Mouse (Mus musculus) frontal cortex, postnatal 25 days (tissue): ENCODE measurements at regions not wholly inside any gene's neighbourhood (a gene's known extent, or its start where the extent isn't known, plus 50 kb on each side); places are given as distances from the start of the nearest gene placed in this dataset.
"Not testable (repeated sequence)": the region's sequence is repeated elsewhere in the genome, so short reads cannot be mapped to it uniquely, and the experiment has no call there.

Source experiments
- DNase-seq, 2 experiments: peaks; one replicate each; pipeline ENCODE4 v3.0.0; 2022; ENCODE audit warnings: low spot score in 2 of 2

DNA sequence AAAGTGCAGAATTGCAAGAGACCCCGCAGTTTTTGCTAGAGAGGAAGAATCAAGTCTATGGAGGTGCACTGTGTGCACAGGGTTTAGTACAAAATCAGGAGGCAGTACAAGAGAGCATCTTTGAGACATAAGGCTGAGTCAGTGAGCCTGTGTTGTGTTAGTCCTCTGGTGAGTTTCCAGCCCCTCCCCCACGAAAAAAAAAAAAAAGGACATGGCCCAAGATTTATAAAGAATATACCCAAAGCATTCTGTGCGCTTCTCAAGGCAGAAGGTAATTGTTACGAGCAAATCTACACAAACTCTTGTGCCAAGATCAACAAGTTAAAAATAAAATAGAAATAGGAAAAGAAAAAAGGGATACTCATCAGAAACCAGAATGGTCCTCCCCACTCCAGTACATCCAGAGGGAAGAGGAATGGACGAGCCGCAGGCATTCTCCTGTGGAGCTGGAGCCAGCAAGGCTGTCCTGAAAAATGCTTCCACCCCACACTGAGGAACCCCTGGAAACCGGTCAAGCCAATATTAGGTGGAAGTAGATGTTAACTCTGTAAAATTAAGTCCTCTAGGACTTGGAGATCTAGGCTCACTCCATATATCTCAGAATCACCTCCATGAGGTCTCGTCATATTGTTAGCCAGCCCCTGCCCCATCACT, 150.7 kb upstream of the Hes1 start:
- no peak for DNase-seq

DNA sequence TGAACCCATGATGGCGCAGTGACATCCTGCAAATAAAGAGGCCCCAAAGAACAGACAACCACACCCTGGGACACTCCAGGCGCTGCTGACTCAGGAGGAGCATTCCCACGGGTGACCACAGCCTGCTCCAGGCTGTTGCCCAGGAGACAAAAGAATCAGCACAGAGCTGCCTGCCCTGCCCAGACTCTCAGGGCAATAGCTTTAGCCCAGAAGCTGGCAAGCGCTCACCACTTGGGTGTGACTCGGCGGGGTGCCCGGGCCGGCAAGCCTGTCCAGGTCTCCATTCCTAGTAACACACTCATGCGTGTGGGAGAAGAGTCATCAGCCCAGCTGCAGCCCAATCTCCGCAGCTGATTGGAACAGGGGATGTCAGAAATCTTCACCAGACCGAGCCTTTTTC, 148.8 kb upstream of the Hes1 start:
- DNase-seq, result no peak

DNA sequence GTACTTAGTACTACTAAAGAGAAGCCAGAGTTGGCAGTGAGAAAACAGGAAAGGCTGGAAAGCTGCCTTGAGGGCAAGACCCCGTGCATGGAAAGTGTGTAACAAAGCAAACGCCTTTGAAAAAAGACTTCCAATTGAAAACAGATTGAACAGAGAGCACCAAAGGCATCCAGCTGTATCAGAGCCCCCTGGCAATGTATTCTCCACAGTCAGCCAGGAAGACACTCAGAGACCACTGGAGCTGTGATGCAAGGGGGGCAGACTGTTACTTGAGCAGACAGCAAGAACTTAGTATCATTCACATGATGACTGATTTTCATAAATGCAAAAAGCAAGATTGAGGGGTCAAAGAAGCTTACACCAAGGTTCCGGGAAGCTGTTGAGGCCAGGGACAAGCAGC, 146.2 kb upstream of the Hes1 start:
- no peak for DNase-seq

DNA sequence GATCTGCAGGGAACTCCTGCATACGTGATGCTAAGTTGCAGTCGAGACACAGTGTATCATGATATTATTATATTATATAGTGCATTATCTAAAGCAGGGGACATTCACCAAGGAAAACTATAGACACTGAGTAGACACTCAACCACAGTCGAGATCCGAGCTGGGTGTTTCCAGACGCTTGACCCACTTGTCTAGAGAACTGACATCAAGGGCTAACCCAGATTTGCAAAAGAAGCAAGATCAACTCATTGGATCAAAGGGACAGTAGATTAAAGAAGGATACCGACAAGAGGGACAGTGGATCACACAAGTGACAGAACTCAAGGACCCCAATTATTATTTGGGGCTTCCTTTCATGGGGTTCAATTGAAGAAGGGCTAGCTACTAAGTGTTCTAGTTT, 145.8 kb upstream of the Hes1 start:
- no peak for DNase-seq

DNA sequence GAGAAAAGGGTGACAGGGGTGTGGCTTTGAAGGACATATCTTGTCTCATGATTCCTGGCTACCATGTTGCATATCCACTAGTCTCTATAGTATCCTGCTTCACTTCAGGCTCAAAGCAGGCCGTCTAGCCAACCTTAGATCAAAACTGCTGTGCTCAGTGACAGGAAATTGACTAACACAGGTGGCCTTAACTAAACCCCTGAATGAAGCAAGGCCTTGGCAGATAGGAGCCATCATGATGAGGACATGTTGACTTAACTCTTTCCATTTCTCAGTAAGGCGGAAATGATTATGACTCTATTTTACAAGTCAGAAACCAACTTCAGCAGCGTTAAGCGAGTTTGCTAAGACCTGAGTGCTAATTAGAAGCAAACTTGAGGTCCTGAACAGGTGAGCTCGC, 143.2 kb upstream of the Hes1 start:
- no peak for DNase-seq

DNA sequence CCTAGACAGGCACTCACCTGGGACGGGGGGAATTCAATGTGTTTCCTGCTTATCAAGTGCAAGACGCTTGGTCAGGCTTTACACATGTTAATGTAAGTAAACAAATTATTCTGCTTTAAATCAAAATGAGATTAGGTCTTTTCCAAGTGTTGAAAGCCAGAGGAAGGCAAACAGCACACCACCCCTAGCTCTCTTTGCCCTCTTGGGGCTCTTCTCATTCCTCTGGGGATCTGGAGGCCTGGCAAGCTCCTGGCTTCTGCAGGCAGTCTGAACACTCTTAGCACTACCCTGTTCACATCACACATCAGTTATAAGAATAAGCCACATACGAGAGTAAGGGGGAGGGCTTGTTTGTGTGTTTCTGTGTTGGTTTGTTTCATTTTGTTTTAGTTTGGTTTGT, 142.8 kb upstream of the Hes1 start:
- no peak for DNase-seq

DNA sequence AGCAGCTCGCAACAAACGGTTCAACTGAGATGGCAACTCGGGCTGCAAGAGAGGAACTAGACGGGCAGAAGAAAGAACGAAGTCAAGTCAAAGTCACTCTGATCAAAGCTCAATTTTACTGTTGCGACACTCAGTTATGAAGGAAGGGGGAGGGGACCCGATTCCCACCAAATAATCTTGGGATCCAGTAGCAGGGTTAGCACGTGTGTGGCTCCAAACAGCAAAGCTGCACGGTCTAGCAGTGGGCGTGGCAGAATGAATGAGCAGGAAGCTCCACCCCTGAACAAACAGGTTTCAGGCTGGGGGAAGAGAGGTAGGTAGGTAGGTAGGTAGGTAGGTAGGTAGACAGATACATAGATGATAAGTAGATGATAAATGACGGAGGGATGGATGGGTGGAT, 136.9 kb upstream of the Hes1 start:
- DNase-seq, result not testable (repeated sequence)

DNA sequence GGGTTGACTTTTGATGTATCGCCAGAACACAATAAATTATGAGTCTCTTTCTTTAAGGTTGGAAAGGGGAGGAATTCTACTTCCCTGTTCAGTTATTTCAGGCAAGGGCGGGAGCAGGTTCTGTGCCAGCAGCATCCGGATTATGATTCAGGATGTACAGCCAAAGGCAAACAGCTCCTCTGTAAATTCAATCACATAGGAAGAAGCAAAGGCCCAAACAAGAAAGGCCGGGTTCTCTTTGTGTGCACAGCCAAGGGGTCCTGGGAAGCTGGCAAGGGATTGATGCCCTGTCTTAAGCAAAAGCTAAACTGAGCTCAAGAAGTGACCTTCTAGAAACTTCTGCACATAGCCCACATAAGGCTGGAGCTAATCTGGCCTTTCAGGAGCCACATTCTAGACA, 135.9 kb upstream of the Hes1 start:
- DNase-seq, result no peak

DNA sequence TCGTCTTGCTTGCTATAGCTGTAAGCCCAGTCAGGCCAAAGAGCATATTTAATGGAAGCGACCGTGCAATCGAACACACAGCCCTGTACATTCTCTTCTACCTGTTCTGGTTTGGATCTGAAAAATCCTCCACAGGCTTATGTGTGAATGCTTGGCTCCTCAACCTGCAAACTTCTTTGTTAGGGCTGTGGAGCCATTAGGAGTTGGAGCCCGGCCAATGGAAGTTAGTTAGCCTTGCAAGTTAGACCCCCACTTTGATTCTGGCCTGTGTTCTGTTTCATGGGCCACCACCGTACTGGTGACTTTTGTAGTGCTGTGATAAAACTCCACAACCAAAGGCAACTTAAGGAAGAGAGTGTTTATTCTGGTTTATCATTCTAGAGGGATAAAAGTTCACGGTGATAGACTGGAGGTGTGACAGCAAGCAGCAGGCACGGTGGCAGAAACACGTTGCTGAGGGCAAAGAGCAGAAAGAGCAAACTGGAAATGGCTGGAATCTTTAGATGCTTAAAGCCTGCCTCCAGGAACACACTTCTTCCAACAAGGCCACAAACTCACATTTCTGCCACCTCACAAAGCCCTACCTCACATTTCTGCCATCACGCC, 132.3 kb upstream of the Hes1 start:
- DNase-seq, result no peak

DNA sequence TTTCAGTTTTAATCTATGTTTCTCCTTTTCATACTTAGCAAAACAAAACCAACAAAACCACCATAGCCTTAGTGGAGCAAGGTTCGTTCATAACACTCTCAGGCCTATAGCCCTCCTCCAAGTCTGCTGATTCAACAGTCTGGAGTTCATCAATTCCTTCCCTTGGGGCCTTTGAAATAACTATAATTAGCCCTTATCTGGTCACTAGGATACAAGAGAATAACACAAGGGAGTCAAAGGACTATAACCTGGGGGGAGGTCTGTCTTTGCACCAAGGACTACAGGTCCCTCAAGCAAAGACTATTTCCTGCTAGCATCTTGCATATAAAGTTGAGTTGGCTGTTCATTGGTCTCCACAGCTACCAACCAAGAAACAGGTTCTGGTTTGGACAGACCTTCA, 129.5 kb upstream of the Hes1 start:
- DNase-seq, result no peak

DNA sequence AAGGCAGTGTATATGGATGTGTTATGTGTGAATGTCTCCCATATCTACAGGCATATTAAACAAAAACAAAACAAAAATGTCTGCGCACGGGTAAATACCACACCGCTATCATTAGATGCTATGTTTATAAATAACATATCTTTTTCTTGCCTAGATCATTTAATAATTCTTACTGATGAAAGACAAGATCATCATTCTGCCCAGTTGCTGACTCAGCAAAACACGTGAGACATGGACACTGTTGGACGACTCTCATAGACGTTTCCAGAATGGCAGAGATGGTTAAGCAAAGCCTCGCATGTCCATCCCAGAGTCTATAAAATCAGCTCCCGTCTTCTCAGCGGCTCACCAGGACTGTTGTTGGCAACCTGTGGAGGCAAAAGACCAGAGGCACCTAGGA, 125.5 kb upstream of the Hes1 start:
- no peak for DNase-seq

DNA sequence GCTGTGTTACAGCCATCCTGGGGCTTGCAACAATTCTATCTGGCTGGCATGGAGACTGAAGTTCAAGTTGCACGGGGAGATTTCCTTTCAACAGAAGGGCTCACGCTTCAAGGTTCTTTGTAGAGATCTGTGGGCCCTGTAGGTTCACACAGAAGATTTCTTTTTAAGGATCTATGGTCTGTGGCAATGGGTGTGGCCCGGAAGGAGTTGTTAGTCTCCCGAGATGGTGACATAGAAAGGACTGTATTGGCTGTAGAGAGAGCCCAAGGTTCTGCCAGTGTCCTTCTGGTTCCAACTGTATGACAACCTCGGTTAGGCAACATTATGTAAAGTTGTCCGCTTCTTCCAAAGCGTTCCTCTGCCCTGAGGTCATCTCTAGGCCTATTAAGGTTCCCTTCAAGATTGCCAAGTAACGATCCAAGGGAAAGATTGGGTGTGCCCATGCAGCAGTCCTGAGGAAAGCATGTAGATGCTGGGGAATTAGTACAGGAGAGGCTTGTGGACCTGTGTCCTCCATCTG, 124.8 kb upstream of the Hes1 start:
- DNase-seq, result no peak

DNA sequence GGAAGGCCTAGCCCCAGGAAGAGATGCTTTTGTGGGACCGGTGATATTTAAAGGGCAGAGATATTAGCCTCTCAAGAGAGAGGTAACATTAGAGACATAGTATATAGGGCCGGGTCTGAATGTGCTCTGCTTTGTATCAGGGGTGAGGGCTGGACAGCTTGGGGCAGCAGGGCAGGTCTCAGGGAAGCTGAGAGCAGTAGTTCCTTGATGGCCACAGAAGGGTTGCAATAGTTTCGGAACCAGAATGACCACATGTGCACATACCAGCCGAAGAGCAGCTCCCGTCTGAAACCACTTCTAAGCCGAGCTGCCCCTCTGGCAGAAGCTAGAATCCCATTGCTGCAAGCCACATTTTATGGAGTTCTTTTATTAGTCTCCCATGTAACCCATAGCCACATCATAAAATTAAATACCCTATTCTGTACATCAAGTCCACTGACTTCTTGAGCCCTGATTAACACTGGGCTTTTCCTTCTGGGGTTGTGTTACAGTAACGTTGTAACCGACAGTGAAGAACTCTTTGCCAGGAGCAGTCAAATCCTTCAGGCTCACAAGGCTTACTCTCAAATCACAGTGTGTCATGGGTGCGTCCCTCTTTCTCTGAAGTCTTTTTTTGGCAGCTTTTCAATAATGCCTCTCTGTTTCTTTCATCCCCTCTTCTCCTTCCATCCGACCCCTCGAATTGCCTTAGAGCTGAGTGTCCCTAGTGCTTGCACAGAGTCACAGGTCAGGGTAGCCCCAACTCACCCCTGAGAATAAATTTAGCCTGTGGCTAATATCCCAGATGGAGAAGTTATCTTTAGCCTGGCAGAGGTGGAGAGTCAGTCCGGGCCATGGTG, 124.1 kb upstream of the Hes1 start:
- DNase-seq, result no peak

DNA sequence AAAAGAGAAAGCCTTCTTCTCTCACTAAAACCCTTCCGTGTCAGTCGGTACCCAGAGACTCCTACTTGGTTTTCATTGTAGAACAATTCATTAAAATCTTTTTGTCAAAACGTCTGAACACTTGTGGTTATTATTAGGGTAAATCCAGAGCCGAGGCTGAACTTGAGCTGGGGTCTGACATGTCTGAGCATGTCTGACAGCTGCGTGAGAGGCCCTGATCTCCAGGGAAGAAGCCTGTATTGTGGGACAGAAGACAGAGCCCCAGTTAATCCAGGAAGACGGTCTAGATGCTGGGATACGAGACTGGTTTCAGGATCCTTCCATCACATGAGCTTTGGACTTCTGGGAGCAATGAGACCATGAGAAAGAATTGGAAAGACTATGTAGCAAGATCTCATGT, 122.1 kb upstream of the Hes1 start:
- no peak for DNase-seq

DNA sequence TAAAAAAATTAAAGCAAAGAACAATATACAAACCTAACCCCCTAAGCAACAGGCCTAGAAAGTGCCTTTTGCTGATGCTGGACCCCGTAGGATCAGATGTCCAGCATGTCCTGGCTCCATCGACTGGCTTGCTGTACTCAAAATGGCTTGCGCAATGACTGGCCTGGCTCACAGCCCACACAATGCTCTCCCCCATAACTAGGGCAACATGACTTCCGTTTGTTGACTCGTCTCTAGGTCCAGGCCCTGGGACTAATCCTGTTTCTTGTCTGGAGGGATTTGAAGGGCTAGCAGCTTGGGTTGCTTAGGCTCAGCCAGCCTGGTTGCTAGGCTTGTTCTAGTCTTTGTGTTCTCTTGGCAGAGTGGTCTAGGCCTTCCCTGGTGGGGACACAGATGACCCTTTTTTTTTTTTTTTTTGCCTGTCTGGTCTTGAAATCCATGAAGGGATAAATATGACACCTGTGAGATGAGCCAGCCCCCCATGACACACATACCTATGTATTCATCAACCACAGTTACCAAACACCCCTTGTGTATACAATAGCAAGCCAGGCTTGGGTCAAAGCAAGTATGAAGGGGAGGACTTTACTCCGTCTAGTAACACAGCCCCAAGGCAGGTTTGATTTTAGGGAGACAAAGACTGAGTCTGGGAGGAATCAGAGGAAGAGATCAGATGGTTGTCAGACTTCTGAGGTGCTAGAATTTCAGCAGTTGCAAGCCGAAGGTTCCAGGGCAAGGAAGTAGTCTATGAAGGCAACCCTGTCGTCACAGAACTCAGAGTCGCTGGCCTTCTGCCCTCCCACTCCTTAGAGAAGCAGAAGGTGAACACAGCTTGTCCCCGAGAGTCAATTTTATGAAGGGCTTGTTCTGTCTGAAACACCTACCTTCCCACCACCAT, 120.0 kb upstream of the Hes1 start:
- DNase-seq, result no peak

DNA sequence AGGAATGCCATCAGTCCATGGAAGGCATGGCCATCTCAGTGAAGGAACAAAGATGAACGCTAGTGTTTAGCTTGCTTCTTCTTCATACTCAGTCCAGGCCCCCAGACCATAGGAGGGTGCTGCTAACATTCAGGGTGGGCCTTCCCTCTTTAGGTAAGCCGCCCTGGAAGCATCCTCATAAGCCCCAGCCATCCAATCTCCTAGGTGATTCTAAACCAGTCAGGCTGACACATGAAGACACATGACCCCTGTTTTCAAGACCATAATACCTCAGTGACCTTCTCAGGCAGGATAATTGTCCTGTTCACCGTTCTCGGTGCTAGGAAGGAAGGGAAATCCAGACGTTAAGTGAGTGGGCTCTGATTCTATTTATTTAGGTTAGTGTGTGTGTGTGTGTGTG, 119.2 kb upstream of the Hes1 start:
- no peak for DNase-seq

DNA sequence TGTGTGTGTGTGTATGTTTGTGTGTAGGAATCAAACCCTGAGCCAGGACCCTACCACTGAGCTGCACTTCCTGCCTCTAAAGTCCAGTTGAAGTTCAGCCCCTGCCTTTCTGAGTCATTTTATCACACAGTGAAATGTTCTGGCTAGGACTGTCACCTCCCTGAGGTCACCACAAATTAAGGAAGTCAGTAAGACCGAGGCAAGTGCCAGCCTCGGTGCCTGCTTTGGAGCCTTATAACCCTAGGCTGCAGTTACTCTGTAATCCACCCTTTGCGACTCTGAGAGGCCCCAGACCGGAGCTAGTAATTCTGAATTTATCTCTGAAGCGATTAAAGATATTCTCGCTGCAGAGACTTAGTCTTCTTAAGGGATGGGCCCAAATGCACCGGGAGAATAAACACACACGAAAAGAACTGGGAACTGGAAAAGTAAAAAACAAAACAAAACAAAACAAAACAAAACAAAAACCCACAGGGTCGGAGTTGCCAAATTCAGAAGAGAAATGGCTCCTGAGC, 118.8 kb upstream of the Hes1 start:
- no peak for DNase-seq

DNA sequence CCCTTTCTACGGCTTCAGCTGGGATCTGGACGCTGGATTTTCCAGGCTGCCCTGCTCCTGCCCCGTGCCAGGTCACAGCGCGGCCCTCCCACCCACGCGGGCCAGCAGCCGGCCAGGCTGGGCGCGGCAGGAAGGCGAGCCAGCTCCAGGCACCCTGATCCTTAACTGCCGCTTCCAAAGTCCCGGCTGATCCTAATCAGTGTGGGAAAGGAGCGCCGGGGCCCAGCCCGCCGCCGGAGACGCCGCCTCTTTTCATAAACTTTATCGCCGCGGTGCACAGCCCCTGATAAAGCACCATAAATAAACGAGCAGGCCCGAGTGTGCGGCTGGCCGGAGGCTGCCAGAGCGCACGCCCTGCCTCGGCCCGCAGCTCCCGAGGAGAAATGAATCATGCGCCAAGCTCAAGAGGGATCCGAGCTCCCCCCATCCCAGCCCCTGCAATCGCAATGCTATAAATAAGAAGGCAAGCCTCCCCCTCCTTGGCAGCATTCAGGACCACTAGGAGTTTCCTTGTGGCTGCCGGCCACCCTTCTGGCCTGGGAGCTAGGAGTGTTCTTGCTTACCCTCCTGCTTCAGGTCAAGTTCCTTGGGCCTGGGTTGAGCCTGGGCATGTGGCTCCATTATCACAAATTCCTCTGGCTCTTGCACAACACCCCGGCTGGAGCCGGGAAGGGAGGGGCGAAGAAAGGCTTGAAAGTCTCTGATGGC, 118.1 kb upstream of the Hes1 start:
- DNase-seq, result peak; percentile 21 to 24

DNA sequence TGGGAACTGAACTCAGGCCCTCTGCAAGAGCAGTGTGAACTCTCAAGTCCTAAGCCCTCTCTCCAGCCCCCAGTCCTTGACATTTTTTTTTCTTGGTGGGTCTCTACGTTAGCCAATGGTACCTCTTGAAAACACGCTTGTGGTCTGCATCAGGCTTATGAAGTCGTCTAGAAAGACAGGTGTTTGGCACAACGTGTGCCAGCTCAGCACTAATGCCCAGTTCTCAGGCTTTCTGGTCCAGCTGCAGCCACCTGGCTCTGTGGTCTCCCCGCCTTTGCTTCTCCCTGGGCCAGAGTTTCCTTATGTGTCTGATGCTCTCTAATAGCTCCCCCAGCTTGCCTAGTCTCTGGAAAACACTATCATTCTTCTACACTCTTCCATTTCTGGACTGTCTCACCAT, 117.2 kb upstream of the Hes1 start:
- no peak for DNase-seq

DNA sequence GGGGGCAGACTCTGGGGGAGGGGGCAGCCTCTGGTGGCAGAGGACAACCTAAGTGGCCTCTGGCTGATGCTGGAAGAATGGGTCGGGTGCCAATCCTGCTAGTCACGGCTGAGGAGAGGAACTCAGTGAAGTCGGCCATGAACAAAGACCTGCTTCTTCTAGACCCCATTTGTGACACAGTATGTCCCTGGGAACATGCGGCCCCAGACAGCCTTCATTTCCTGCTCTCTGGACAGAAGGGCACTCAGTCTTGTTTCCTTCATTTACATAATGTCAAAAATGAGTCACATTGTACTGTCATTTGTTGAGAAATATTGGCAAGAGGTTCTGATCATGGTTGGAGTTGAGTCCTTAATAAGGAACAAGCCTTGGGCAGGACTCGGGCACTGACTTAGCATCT, 116.5 kb upstream of the Hes1 start:
- no peak for DNase-seq

DNA sequence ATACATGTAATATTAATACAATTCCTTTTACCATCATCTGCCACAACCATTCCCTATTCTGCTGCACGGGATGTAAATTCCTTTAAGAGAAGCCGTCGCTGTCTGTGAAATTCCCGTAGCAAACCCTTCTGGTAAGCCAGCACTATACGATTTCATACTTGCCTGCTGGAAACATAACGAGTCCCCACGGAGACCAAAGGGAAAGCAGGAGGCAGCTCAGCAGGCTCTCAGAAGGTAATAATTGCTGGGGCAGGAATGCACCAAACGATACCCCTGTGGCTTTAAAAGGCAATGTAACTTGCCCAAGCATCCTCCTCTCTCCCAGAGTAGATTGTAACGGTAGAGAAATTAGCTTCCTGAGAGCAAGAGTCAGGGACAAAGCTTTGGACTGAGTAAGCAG, 114.0 kb upstream of the Hes1 start:
- DNase-seq, result no peak
